Mouse (Mus musculus) activated CD4-positive, CD25-positive, alpha-beta regulatory T cell, adult 4 months (primary cell): ENCODE measurements around the gene Man1c1. TPM values are rescaled to one million over a fixed set of nuclear protein-coding genes. Genes with fewer than 3 reads are reported as not detected.

Experiments used
- ATAC-seq: one replicate; pipeline ENCODE4 v1.8.0; 2017
- polyA plus RNA-seq, 2 experiments: library from polyadenylated mRNA; unstranded; fragments of 100-300 nt; shearing (Covaris generic); gene quantifications; one replicate each; pipeline ENCODE4 v1.2.1; 2017

Man1c1 gene
- polyA plus RNA-seq, 2 experiments from 2014 or later, result 1.0 to 1.9 TPM

DNA sequence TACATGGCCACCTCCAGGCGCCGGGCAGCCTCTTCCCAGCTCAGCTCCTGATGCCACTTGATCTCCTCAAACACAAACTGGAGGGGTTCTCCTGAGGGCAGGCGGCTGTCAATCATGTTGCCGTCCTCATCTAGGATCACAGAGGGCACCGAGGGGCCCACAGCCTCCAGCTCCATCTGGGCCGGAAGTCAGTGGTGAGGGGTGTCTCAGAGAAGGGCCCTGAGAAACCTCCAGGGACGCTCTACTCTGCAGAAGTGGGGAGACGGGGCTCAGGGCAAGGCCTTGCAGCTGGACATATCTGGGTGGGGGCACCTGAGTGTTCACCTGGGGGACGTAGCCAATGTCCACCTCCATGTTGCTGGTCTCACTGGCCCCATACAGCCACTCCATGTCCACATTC lies 161.4 kb downstream of the Man1c1 start:
- ATAC-seq, result no peak

DNA sequence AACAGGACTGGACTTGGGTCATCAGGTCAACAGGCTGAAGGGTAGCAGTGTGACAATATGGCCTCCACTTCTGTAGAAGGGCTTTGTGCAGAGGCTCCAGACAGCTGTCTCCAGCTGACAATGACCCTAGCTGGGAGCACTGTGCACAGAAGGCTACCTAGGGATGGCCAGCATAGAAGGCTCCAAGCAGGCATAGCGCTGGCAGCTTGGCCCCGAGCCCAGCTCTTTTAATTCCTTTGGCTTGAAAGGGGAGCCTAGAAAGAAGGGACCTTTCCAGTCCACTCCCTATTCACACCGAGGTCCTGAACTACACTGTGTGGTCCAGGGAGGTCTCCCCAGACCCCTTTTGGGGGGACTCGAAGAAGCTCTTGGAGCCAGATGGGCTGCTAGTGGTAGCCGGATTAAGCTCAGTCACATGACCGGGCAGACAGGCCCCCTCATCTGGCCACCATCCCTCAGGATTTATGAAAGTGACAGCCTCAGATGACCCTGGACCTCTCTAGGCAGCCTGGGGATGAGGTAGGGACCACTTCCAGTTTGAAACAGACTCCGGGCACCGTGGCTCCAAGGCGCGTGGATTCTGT lies 165.0 kb downstream of the Man1c1 start:
- ATAC-seq, result no peak

DNA sequence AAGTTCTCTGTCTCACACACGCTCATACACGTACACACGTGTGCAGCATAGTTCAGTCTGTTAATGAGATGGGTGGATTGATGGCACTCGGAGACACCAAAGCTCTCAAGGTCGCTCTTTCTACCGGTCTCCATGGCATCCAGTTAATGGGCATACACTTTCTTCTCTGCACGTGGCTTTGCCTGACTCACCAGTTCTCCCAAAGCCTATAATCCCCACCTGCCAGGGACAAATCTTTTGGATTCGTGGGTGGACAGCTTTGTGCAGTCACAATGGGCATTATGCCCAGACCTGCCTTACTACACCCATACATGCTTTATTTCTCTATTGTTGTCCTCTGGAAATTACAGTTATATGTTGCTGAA lies 168.3 kb downstream of the Man1c1 start:
- peak; percentile 15 for ATAC-seq

DNA sequence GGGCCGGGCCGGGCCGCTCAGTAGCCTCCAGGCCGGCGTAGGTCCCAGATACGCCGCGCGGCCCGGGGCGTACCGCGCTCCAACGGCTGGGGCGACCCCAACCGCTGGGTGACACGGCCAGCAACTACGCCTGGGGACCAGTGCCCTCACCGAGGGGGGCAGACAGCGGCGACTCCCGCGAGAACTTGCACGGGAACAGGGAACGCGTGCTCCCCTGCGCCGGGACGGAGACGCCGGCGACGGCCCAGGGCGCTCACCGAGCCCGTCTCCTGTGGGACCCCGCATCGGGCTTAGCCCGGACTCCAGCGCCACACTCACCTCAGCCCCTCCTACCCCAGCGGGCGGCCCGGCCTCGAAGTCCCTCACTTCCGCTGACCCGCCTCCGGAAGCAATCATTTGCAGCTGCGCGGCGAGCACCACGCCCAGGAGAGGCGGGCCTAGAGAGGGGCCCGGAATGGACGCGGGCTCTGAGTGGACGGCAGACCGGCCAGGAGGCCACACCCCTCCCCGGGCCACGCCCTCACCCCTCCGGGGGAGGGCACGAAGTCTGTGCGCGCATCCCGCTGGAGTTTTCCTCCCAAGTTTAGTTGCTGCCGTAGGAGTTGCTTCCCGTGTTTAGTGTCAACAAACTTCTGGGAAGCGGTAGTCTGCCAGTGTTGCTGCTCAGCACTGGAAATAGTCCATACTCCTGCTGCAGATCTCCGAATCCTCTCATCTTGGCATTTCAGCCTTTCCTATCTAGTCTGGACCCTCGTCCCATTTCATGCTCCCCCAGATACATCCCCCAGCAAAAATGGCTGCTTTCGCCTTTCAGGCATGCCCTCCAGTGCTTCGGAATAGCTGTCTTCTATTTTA lies 168.9 kb downstream of the Man1c1 start, which contains the start of gene Mtfr1l:
Gene Mtfr1l (minus strand): TSS at position 456 of the 855 bp plus-strand sequence.
- ATAC-seq, result peak; percentile 88

DNA sequence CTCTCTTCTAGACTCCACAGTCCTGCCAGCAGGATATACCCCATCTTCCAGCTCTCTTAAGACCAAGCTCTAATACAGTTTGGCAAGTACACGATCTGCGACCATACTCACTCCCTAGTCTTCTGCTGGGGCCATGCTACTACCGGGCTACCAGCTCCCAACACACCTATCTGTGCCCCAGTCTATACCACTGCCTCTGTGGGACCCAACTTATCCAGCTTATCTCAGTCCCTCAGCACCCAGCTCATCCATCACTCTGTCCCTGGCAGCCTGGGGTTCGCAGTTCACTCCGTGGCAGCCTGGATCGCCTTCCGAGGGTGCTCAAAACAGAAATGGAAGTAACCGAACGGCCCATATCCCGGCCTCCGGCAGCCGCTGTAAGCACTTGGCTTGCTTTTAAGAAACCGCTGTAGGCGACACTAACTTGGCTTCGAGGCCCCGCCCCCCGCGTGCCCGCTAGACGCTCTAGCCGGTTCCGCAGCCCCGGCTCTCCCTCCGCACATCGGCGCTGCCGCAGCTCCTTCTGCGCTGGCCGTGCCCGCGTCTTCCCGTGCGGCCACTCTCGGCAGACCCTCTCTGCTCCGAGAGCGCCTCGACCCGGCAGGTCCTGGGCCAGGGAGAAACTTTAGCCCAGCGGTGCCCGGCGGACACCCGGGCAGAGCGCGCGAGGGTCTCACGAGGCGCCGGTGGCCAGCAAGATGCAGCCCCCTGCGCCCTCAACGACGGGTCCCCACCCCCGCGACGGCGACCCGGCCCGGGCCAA lies 169.8 kb downstream of the Man1c1 start:
- peak; percentile 60 for ATAC-seq

DNA sequence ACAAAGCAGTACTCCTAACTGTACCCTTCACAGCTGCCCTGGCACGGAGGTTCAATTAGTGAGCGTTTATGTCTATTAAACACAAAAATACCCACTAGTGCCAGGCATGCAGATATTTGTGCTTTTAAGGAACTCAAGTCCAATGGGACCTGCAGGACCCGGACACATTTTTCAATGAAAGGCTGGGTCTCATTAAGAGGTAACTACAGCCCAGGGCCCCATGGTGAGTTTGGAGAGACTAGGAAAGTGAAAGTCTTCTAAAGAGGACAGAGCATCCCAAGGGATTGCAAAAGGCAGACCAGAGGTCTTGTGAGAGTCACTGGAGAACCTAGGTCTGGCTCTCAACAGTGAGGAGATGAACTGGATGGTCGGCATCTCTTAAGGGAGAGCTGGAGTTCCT lies 170.7 kb downstream of the Man1c1 start:
- no peak for ATAC-seq

DNA sequence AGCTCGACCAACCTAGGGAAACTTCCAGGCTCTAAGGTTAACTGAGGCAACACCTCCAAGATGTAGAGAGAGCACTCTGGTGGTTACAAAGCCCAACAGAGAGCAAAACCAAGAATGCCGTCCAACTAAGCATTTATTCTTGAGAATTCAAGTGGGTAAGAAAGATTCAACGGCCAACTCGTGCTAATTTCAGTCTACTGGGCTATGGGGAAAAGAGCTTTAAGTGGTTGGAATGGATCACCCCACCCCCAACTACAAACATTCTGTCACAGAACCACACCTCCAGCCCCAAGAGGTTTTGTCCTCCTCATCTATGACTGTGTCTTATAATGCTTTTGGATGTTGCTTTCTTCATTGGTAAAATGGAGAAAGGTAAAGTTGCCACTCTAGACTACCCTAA lies 171.2 kb downstream of the Man1c1 start:
- ATAC-seq, result no peak

DNA sequence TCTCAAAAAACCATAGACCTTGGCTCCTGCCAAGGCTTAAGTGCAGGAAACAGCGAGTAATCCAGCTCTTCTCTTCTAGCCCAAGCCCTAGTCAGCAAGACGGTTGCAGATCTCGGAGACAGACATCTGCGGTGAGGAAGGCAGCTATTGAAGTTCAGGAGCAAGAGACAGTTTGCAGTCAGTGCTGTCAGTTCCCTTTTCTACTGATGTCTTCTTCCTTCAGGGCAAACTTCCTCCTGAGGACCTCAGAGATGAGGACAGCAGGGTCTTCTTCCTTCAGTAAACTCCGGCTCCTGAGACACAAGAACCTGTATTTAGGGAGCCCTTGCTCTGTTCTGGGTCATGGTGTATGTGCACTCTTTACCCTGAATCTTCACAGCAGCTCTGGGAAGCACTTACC lies 177.9 kb downstream of the Man1c1 start:
- ATAC-seq, result no peak

DNA sequence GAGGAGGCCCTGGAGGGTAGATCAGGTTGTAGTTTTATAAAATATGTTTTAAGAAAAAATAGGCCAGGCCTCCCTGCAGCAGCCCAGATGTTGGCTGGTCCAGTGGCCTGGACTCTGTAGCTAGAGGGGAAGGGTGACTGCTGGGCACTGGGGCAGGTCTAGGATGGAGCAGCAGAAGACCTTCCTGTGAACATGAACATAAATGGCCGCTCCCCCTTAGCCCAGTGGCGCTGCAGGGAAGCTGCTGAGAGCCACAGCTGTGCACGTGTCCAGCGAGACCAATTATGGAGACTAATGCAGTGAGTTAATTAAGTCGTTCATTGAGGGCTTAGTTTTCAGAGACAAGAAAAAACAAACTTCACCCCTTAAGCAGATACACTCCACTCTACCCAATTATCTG lies 178.3 kb downstream of the Man1c1 start:
- ATAC-seq, result no peak

DNA sequence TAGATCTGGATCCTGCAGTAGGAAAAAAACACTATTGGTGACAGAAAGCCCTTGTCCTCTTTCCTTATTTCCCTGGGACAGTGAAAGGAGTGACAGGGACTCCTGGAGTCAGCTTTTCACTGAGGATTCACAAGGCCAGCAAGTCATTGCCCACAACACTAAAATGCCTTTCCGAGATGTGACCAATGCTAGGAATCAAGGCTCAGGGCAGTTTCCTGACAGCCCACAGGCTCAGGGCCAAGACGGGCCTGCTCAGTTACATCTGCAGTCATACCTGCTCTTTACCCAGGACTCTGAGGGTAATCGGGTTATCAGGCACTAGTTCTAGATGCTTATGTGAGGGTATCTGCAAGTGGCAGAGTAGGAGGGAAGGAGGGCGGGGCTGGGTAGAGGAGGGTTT lies 180.6 kb downstream of the Man1c1 start:
- no peak for ATAC-seq

DNA sequence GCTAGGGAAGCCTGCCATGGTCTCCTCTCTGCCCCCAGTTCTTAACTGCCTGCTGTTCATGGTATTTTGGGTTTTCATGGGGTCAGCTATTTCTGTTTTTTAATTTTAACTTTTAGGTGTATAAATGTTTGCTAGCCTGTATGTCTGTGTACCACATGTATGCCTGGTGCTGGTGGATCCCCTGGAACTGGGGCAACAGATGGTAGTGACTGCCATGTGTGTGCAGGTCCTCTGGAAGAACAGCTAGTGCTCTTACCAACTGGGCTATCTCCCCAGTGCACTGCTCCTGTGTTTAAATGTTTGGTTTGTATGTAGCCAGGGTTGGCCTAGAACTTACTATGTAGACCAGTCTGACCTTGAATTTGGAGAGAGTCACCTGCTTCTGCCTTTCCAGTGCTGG lies 184.8 kb downstream of the Man1c1 start:
- no peak for ATAC-seq

DNA sequence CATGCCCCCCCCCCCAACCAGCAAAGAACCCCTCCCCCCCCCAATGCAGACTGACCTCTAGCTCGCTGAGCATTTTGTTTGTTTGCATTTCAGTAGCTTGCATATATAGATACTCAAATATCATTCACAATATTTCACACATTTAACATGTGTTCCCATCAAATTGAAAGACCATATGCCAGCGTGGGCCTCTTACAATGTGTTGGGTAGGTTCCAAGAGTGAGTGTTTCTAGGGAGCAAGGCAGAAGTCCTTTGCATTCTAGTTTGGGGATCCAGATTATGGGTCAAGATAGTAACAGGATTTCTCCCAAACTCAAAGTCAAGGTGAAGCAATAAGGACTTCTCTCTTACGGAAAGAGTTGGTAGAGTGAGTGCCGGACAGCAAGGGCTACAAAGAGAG lies 185.5 kb downstream of the Man1c1 start:
- ATAC-seq, result no peak

DNA sequence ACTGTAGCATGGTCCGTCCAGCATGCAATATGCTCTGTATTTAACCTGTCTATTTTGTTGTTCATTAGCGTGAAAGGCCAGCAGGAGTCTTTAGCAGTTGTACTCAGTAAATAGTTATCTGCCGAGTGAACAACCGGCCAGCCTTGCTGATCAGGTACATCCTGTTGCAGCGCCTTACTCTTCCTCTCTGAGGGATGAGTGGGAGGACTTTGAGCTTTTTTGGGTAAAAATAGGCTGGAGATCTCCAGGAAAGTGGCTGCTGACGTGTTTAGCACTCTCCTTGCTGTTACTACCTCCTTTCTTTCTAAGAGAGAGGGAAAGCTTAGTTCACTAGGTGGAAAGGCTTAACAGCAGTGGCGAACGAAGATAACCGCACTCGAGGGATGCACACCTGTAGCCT lies 186.4 kb downstream of the Man1c1 start:
- ATAC-seq, result no peak

DNA sequence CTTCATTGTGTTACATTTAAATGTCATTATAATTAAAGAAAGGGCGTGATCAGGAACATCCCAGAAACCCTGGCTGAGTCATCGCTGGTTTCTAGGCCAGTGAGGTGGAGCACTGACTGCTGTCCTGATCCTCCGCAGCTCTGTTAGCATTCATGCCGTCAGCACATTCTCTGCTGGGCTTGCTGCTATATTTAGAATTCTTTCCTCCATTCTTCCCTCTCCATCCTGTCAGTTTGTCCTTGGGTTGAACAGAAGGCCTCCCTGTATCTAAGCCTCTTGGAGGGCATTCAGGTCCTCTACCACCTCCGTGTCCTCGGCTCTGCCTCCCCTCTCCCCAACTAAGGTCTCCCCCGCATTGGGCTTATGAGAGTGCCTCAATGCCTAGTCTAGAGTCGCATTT lies 187.1 kb downstream of the Man1c1 start:
- ATAC-seq, result no peak

DNA sequence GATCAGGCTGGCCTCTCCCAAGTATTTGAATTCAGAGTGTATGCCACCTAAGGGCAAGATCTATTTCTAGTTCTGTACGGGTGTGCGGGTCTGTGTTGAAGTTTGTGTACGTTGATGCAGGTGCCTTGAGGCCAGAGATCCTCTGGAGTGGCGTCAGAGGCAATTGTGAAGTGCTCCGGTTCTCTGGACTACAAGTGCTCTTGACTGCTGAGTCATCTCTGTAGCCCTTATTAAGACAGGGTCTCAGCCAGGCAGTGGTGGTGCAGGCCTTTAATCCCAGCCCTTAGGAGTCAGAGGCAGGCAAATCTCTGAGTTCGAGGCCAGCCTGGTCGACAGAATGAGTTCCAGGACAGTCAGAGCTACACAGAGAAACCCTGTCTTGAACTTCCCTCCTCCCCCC lies 188.5 kb downstream of the Man1c1 start:
- ATAC-seq, result no peak

DNA sequence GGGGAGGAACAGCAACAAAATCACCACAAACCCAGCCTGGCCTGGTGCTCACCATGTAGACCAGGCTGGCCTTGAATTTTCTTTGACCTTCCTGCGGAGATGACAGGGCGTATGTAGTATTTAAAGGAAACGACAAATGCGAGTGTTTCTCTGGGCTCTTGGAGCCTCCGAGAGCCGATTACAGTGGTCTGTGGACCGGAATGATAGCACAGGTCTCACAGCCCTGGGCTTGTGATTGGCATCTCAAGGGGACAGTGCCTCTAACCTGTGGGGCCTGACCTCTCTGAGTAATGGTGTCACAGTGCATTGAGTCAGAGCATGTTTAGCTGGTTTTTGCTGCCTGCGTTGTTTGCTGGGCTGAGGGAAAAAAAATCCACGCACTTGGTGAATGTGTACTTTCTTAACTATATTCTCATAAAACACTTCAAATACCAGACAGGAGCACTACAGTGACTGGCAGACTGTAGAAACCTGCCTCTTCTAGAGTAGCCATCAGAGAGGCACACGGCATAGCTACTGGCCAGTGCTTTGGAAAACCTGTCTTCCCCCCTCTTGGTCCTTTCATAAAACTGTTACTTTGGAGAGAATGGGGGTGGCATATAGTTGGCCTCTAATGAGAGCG lies 189.7 kb downstream of the Man1c1 start:
- no peak for ATAC-seq

DNA sequence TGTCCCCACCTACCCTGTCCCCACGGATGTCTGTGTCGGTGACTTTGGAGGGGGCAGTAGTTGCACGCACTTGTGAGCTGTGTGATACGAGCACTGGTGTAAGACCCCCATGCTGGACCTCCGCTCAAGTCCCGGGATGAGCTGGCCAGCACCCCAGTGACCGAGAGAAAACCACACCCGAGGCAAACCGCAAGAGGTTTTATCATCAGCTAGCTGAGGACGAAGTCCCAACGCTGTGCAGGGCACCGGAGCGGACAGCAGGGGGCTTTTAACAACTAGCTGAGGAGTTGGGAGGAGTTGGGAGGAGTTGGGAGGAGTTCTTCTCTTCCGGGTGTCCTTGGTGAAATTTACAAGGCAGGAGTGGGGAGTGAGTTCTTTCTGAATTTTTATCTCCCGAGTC lies 191.3 kb downstream of the Man1c1 start:
- ATAC-seq, result no peak

DNA sequence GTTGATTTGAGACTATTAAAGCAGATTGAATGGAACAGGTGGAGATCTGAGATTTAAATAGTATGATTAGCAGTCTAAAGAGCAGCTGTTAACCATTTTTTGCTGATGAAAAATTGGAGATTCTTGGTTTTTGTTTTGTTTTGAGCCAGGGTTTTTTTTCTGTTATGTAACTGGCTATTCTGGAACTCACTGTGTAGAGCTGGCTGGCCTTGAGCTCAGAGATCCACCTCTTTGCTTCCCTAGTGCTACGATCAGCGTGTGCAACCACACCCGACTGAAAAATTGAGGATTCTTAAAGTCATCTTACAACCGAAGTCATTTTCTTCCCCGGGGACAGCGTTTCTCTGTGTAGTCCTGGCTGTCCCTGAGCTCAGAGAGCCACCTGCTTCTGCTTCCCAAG lies 192.4 kb downstream of the Man1c1 start:
- no peak for ATAC-seq

Other genes starting within 250 kb of the Man1c1 start
- 100 to 1,000 TPM; 262 to 341 TPM for gene Stmn1, start 236.0 kb downstream of the Man1c1 start, polyA plus RNA-seq
- 10 to 100 TPM; 23.9 to 27.1 TPM for gene Paqr7, start 207.6 kb downstream of the Man1c1 start, polyA plus RNA-seq
- 1 to 10 TPM in 1 of 2 experiments, under 1 TPM in 1; 0.70 to 3.2 TPM for gene Aunip, start 193.3 kb downstream of the Man1c1 start, polyA plus RNA-seq
- 10 to 100 TPM; 86.0 to 87.7 TPM for gene Mtfr1l, start 168.9 kb downstream of the Man1c1 start, polyA plus RNA-seq
- gene Selenon, start 152.1 kb downstream of the Man1c1 start, polyA plus RNA-seq, result under 1 TPM in 1 of 2 experiments, not detected in 1; 0.48 TPM
- 10 to 100 TPM; 21.3 to 25.2 TPM for gene Ldlrap1, start 63.7 kb upstream of the Man1c1 start, polyA plus RNA-seq
- 1 to 10 TPM; 3.0 to 5.0 TPM for gene Maco1, start 149.1 kb upstream of the Man1c1 start, polyA plus RNA-seq
- gene Rhd, start 160.2 kb upstream of the Man1c1 start, polyA plus RNA-seq, result 1 to 10 TPM in 1 of 2 experiments, not detected in 1; 4.8 TPM
- 100 to 1,000 TPM; 555 to 571 TPM for gene Tmem50a, start 210.7 kb upstream of the Man1c1 start, polyA plus RNA-seq
- gene Rsrp1, start 219.3 kb upstream of the Man1c1 start, polyA plus RNA-seq, result 100 to 1,000 TPM; 271 to 367 TPM
- 100 to 1,000 TPM; 188 to 213 TPM for gene Syf2, start 226.6 kb upstream of the Man1c1 start, polyA plus RNA-seq